Mouse (Mus musculus) ES-E14 (cell line): ENCODE results near the gene Cenpt.

Experiments used
- HCFC1 ChIP-seq: IDR thresholded peaks from 2 replicates; pipeline ENCODE4 v1.6.1; 2012; ENCODE audit warnings: low read length, inconsistent platforms, borderline replicate concordance; ENCODE audit not compliant: insufficient read depth
- MAFK ChIP-seq: IDR thresholded peaks from 2 replicates; pipeline ENCODE4 v1.6.1; 2014; ENCODE audit warnings: mild to moderate bottlenecking, low read depth, low read length, inconsistent platforms; ENCODE audit not compliant: insufficient read depth
- ZC3H11A ChIP-seq: IDR thresholded peaks from 2 replicates; pipeline ENCODE4 v1.6.1; 2012; ENCODE audit warnings: low read depth, mild to moderate bottlenecking, inconsistent platforms, low read length, borderline replicate concordance
- ZNF384 ChIP-seq: IDR thresholded peaks from 2 replicates; pipeline ENCODE4 v1.6.1; 2012; ENCODE audit warnings: low read depth, low read length, inconsistent platforms

DNA sequence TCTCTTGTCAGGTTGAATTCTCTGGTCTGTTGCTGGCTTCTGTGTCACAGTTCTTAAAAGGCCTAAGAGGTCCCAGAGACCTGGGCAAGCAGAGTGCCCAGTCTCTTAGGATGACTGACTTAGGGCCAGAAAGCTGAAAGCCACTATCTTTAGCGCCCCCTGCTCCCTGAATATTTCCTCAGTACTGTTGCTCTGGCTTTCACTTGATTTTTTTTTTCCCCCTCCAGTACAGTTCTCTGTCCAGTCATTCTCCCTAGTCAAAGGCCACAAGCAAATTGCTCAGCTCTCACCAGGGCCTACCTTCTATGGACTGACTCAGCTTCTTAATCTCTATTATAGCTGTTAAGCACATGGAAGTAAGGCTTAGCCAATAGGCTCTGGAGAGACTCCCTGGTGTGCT lies 8.9 kb upstream of the Cenpt start:
- TF ChIP-seq HCFC1 = no peak
- no peak for TF ChIP-seq ZC3H11A
- no peak for TF ChIP-seq MAFK
- TF ChIP-seq ZNF384 = no peak
